Mouse (Mus musculus) lung, postnatal 0 days (tissue): Measurements from ENCODE around the gene Gm17268.

ENCODE experiments used
- CTCF ChIP-seq: IDR thresholded peaks from 2 replicates; pipeline ENCODE4 v1.5.1; 2016; ENCODE audit warnings: antibody characterized with exemption, mild to moderate bottlenecking
- EP300 ChIP-seq: IDR thresholded peaks from 2 replicates; pipeline ENCODE4 v1.6.1; 2016; ENCODE audit warnings: antibody characterized with exemption, mild to moderate bottlenecking, control low read depth

DNA sequence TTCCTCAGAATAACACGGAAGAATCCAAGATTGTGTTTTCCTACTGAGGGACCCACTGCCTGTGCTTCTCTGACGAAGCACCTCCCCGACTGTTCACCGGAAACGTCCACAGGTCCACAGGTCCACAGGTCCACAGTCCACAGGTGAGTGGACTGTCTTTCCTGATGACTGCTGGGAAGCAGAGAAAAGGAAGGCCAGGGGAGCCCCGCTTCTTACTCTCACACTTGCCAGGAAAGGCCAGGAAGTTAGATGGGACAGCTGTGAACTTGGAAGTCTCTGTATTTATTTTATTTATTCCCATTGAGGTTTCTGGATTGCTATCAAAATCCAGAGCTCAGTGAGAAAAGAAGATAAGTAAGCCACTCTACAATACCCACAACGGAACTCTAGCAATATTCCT is 15.5 kb upstream of the Gm17268 start:
- TF ChIP-seq CTCF (no peak), EP300 (no peak)
